ENCODE assay signal across 29 mouse cellular contexts in the genomic region with DNA sequence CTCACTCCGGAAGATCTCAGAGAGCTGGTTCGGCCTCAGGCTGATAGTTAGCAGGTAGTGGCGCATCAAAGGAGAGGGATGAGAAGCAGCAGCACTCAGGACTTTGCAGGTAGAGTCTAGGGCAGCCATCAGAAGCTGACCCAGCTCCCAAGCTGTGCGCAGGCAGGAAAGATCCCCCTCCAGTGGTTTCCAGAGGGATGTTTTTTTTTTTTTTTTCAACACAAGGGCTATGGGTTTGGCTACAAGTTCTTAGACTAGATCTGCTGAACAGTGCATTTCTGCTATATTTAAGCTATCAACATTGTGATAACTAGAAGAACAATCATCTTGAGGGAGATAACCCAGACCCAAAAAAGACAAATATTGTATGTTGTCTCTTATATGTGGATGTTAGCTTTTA. TPM values are rescaled to one million over a fixed set of nuclear protein-coding genes. Genes with fewer than 3 reads are reported as not detected.
A peak's percentile ranks its signal among the peaks of the same experiment; 100 is the strongest.
DNase-seq lines count a peak whose midpoint lies in the region; ATAC-seq and TF ChIP-seq lines count a peak whose summit lies in the region.
"Had no signal": no experiment of that assay in that cellular context is flagged by ENCODE, and none has a peak within 500 bp of the region (broad histone marks: within the 10 kb centered on the region; RNA-seq: fewer than 3 reads in every experiment).

No protein-coding gene starts in this region.

- no peak overlapping the region for H3K4me3 ChIP-seq in heart, embryonic 11.5 days (ENCODE audit: low read depth, low read length)
- no peak overlapping the region for H3K4me3 ChIP-seq in kidney, postnatal 0 days (replicated peaks; ENCODE audit: low read depth, low read length)
- H3K4me3 ChIP-seq in midbrain, postnatal 0 days (ENCODE audit: low read depth, low read length): no peak overlapping the region
- H3K4me3 ChIP-seq in midbrain, embryonic 10.5 days: no peak overlapping the region
- H3K4me3 ChIP-seq: forebrain, embryonic 10.5 days; heart, embryonic 10.5 days; hindbrain, embryonic 13.5 days; left cerebral cortex, adult 2 months; midbrain, embryonic 12.5 days; neural tube, embryonic 12.5 days had no signal

- TF ChIP-seq CTCF in kidney, postnatal 0 days (IDR thresholded peaks at IDR 0.05; ENCODE audit: low read depth): peak; percentile 38; the same call in 1 of the 2 replicates
- peak; percentile 28; the same call in 1 of the 2 replicates for TF ChIP-seq CTCF in midbrain, postnatal 0 days (IDR thresholded peaks at IDR 0.05)

- no peak overlapping the region for H3K9ac ChIP-seq in heart, embryonic 11.5 days (ENCODE audit: low read depth, low read length)
- H3K9ac ChIP-seq in kidney, postnatal 0 days (ENCODE audit: low read depth, low read length): no peak overlapping the region
- H3K9ac ChIP-seq in midbrain, postnatal 0 days (replicated peaks; ENCODE audit: low read length, poor library complexity, severe bottlenecking): no peak overlapping the region
- H3K9ac ChIP-seq: hindbrain, embryonic 13.5 days; liver, embryonic 14.5 days; midbrain, embryonic 12.5 days; neural tube, embryonic 12.5 days had no signal

- H3K9me3 ChIP-seq in heart, embryonic 11.5 days (replicated peaks; ENCODE audit: control insufficient read depth, low read length): no peaks in the 10 kb centered on the region
- no peaks in the 10 kb centered on the region for H3K9me3 ChIP-seq in kidney, postnatal 0 days (replicated peaks; ENCODE audit: low read length)
- no peaks in the 10 kb centered on the region for H3K9me3 ChIP-seq in midbrain, postnatal 0 days (ENCODE audit: low read length)
- no peaks in the 10 kb centered on the region for H3K9me3 ChIP-seq in midbrain, embryonic 10.5 days (replicated peaks)
- H3K9me3 ChIP-seq: forebrain, embryonic 10.5 days; heart, embryonic 10.5 days; hindbrain, embryonic 13.5 days; midbrain, embryonic 12.5 days; neural tube, embryonic 12.5 days had no signal

- DNase-seq in heart, adult 11 months: peak; percentile 13
- peak; percentile 2 for DNase-seq in kidney, postnatal 0 days (ENCODE audit: low spot score)
- DNase-seq in kidney, postnatal 25 days: no peak
- no peak for DNase-seq in midbrain, postnatal 0 days (ENCODE audit: low spot score)
- no peak for DNase-seq in midbrain, embryonic 10.5 days (ENCODE audit: low spot score)
- DNase-seq in thymus, postnatal 0 days (ENCODE audit: low spot score): no peak
- DNase-seq: adrenal gland, adult 8-10 months; cerebellum, adult 11-12 months; cerebellum, postnatal 14 days; gastrocnemius, postnatal 25 days; heart, postnatal 14 days; kidney, postnatal 4 days; layer of hippocampus, adult 9-11 months; retina, postnatal 1 day; right cerebral cortex, postnatal 25 days; spleen, adult 18-20 months; thymus, postnatal 36 days had no signal

- no peaks in the 10 kb centered on the region for H3K27me3 ChIP-seq in heart, embryonic 11.5 days (ENCODE audit: control insufficient read depth, insufficient read depth, low read length)
- no peaks in the 10 kb centered on the region for H3K27me3 ChIP-seq in kidney, postnatal 0 days (ENCODE audit: insufficient read depth, low read length)
- no peaks in the 10 kb centered on the region for H3K27me3 ChIP-seq in midbrain, postnatal 0 days (ENCODE audit: insufficient read depth, low read length)
- H3K27me3 ChIP-seq in midbrain, embryonic 10.5 days (ENCODE audit: low read depth, poor library complexity, severe bottlenecking): no peaks in the 10 kb centered on the region
- H3K27me3 ChIP-seq: hindbrain, embryonic 13.5 days; midbrain, embryonic 12.5 days; neural tube, embryonic 12.5 days had no signal

- WGBS in heart, embryonic 11.5 days (ENCODE audit: insufficient replicate concordance): 63% methylated on average over 4 of the region's 4 CpGs
- WGBS in kidney, postnatal 0 days: 27% methylated on average over 4 of the region's 4 CpGs
- 56% methylated on average over 4 of the region's 4 CpGs for WGBS in midbrain, postnatal 0 days
- 75% methylated on average over 4 of the region's 4 CpGs for WGBS in midbrain, embryonic 10.5 days

- no peak overlapping the region for H3K4me2 ChIP-seq in heart, embryonic 11.5 days
- H3K4me2 ChIP-seq in kidney, postnatal 0 days (ENCODE audit: low read length): no peak overlapping the region
- no peak overlapping the region for H3K4me2 ChIP-seq in midbrain, postnatal 0 days (ENCODE audit: low read depth, low read length, poor library complexity, severe bottlenecking)
- H3K4me2 ChIP-seq: hindbrain, embryonic 13.5 days; midbrain, embryonic 12.5 days; neural tube, embryonic 12.5 days had no signal

- no peak overlapping the region for H3K27ac ChIP-seq in heart, embryonic 11.5 days (ENCODE audit: low read depth, low read length)
- H3K27ac ChIP-seq in kidney, postnatal 0 days: no peak overlapping the region
- H3K27ac ChIP-seq in midbrain, postnatal 0 days (ENCODE audit: low read depth, low read length): no peak overlapping the region
- H3K27ac ChIP-seq in midbrain, embryonic 10.5 days (replicated peaks): no peak overlapping the region
- H3K27ac ChIP-seq: forebrain, embryonic 10.5 days; heart, embryonic 10.5 days; hindbrain, embryonic 13.5 days; left cerebral cortex, adult 2 months; liver, embryonic 14.5 days; midbrain, embryonic 12.5 days; neural tube, embryonic 12.5 days had no signal

- H3K4me1 ChIP-seq in heart, embryonic 11.5 days (ENCODE audit: control insufficient read depth, insufficient read depth, low read length): peaks cover 2% of the 10 kb centered on the region; the same call in 1 of the 2 replicates
- H3K4me1 ChIP-seq in kidney, postnatal 0 days (replicated peaks; ENCODE audit: insufficient read depth, low read length): no peaks in the 10 kb centered on the region
- H3K4me1 ChIP-seq in midbrain, postnatal 0 days (ENCODE audit: insufficient read depth, low read length): no peaks in the 10 kb centered on the region
- H3K4me1 ChIP-seq in midbrain, embryonic 10.5 days: no peaks in the 10 kb centered on the region
- H3K4me1 ChIP-seq: forebrain, embryonic 10.5 days; heart, embryonic 10.5 days; hindbrain, embryonic 13.5 days; midbrain, embryonic 12.5 days; neural tube, embryonic 12.5 days had no signal

- ATAC-seq in heart, embryonic 11.5 days (replicated peaks; ENCODE audit: insufficient number of reproducible peaks, low FRiP score, low TSS enrichment): no peak
- ATAC-seq in kidney, postnatal 0 days (replicated peaks; ENCODE audit: low FRiP score, low read depth): no peak
- peak; percentile 44; the same call in 1 of the 2 replicates for ATAC-seq in midbrain, postnatal 0 days (ENCODE audit: low FRiP score)
- ATAC-seq: activated CD4-positive, CD25-positive, alpha-beta regulatory T cell, adult 4 months; forebrain, embryonic 16.5 days; inflammation-experienced regulatory T-cells, adult 6 months; Patski had no signal

- H3K36me3 ChIP-seq in heart, embryonic 11.5 days (ENCODE audit: control insufficient read depth, insufficient read depth, low read length): no peaks in the 10 kb centered on the region
- no peaks in the 10 kb centered on the region for H3K36me3 ChIP-seq in kidney, postnatal 0 days (ENCODE audit: insufficient read depth, low read length)
- no peaks in the 10 kb centered on the region for H3K36me3 ChIP-seq in midbrain, postnatal 0 days (ENCODE audit: insufficient read depth, low read length)
- H3K36me3 ChIP-seq in midbrain, embryonic 10.5 days: no peaks in the 10 kb centered on the region
- H3K36me3 ChIP-seq: forebrain, embryonic 10.5 days; heart, embryonic 10.5 days; hindbrain, embryonic 13.5 days; midbrain, embryonic 12.5 days; neural tube, embryonic 12.5 days had no signal

RNA-seq across cellular contexts. Expression of a gene that starts 18.9 kb away (rescaled TPM):
- polyA plus RNA-seq in heart, embryonic 11.5 days (2014; fragmentation: Nextera tagmentation; extraction: Ambion mirVana): 110 and 122 TPM in 2 replicates
- polyA plus RNA-seq in kidney, postnatal 0 days (2015; fragmentation: Nextera tagmentation; extraction: Ambion mirVana): 121 and 134 TPM in 2 replicates
- total RNA-seq in midbrain, postnatal 0 days (2014; rRNA removed): 17.5 and 39.0 TPM in 2 replicates
- 38.0 and 39.3 TPM in 2 replicates for polyA plus RNA-seq in midbrain, postnatal 0 days (2015; fragmentation: Nextera tagmentation; extraction: Ambion mirVana)
- 266 and 278 TPM in 2 replicates for polyA plus RNA-seq in midbrain, embryonic 10.5 days (2016; fragmentation: Nextera tagmentation; extraction: Ambion mirVana)
- polyA plus RNA-seq in thymus, postnatal 0 days (2015; fragmentation: Nextera tagmentation; extraction: Ambion mirVana): 164 and 171 TPM in 2 replicates

RNA-seq across cellular contexts. Expression of a gene that starts 49.6 kb away (rescaled TPM):
- 468 and 475 TPM in 2 replicates for polyA plus RNA-seq in heart, embryonic 11.5 days (2014; fragmentation: Nextera tagmentation; extraction: Ambion mirVana)
- 517 and 574 TPM in 2 replicates for polyA plus RNA-seq in kidney, postnatal 0 days (2015; fragmentation: Nextera tagmentation; extraction: Ambion mirVana)
- total RNA-seq in midbrain, postnatal 0 days (2014; rRNA removed): 442 and 559 TPM in 2 replicates
- 354 and 359 TPM in 2 replicates for polyA plus RNA-seq in midbrain, postnatal 0 days (2015; fragmentation: Nextera tagmentation; extraction: Ambion mirVana)
- polyA plus RNA-seq in midbrain, embryonic 10.5 days (2016; fragmentation: Nextera tagmentation; extraction: Ambion mirVana): 273 and 298 TPM in 2 replicates
- 360 and 369 TPM in 2 replicates for polyA plus RNA-seq in thymus, postnatal 0 days (2015; fragmentation: Nextera tagmentation; extraction: Ambion mirVana)

RNA-seq across cellular contexts. Expression of a gene that starts 50.2 kb away (rescaled TPM):
- 30.5 and 41.2 TPM in 2 replicates for polyA plus RNA-seq in heart, embryonic 11.5 days (2014; fragmentation: Nextera tagmentation; extraction: Ambion mirVana)
- polyA plus RNA-seq in kidney, postnatal 0 days (2015; fragmentation: Nextera tagmentation; extraction: Ambion mirVana): 40.8 and 41.7 TPM in 2 replicates
- 10.4 and 20.4 TPM in 2 replicates for total RNA-seq in midbrain, postnatal 0 days (2014; rRNA removed)
- polyA plus RNA-seq in midbrain, postnatal 0 days (2015; fragmentation: Nextera tagmentation; extraction: Ambion mirVana): 25.4 and 30.7 TPM in 2 replicates
- 34.6 and 38.6 TPM in 2 replicates for polyA plus RNA-seq in midbrain, embryonic 10.5 days (2016; fragmentation: Nextera tagmentation; extraction: Ambion mirVana)
- polyA plus RNA-seq in thymus, postnatal 0 days (2015; fragmentation: Nextera tagmentation; extraction: Ambion mirVana): 39.3 and 42.6 TPM in 2 replicates

Comparison
In these comparisons a context has a peak if more than half of its experiments do, and no peak if none do; other contexts are left out.
1. DNase-seq: peak in heart, adult 11 months (single experiment) and kidney, postnatal 0 days (single experiment); none in kidney, postnatal 25 days (0 of 2), midbrain, postnatal 0 days (single experiment), midbrain, embryonic 10.5 days (single experiment) and thymus, postnatal 0 days (single experiment).